Mouse (Mus musculus) C2C12 (cell line): ENCODE data around the gene Lpcat1. TPM values are rescaled to one million over a fixed set of nuclear protein-coding genes. Genes with fewer than 3 reads are reported as not detected.

Source experiments
- H3K27me3 ChIP-seq: one replicate; pipeline ENCODE4 v1.6.1; 2011; ENCODE audit not compliant: control insufficient read depth, insufficient read depth, insufficient read length
- H3K36me3 ChIP-seq: one replicate; pipeline ENCODE4 v1.6.1; 2011; ENCODE audit not compliant: control insufficient read depth, insufficient read depth
- H3K4me3 ChIP-seq: one replicate; pipeline ENCODE4 v1.5.1; 2011; ENCODE audit warnings: mild to moderate bottlenecking, control low read depth; ENCODE audit not compliant: poor library complexity, insufficient read depth, severe bottlenecking
- H3K79me2 ChIP-seq: one replicate; pipeline ENCODE4 v1.6.1; 2011; ENCODE audit not compliant: control insufficient read depth, insufficient read depth
- H3K79me3 ChIP-seq: one replicate; pipeline ENCODE4 v1.6.1; 2011; ENCODE audit warnings: low read depth, control low read depth
- H3ac ChIP-seq: one replicate; pipeline ENCODE3; 2011; ENCODE audit warnings: low read depth; ENCODE audit not compliant: control insufficient read depth, insufficient read length
- CEBPB ChIP-seq: IDR thresholded peaks from one replicate; pipeline ENCODE4 v1.6.1; 2011; ENCODE audit warnings: low read depth, mild to moderate bottlenecking, control low read depth, moderate library complexity
- CTCF ChIP-seq: IDR thresholded peaks from one replicate; pipeline ENCODE4 v1.5.1; 2011; ENCODE audit not compliant: control insufficient read depth, insufficient read depth, insufficient read length
- FOSL1 ChIP-seq: IDR thresholded peaks from one replicate; pipeline ENCODE4 v1.8.0; 2011; ENCODE audit warnings: mild to moderate bottlenecking, low read length; ENCODE audit not compliant: poor library complexity, insufficient read depth, severe bottlenecking
- MAX ChIP-seq: IDR thresholded peaks from one replicate; pipeline ENCODE4 v1.6.1; 2011; ENCODE audit warnings: mild to moderate bottlenecking, control low read depth
- MYOD1 ChIP-seq: IDR thresholded peaks from one replicate; pipeline ENCODE4 v1.6.1; 2011; ENCODE audit warnings: low read depth; ENCODE audit not compliant: control insufficient read depth, insufficient read length
- MYOG ChIP-seq: IDR thresholded peaks from one replicate; pipeline ENCODE4 v1.6.1; 2011; ENCODE audit not compliant: control insufficient read depth, insufficient read length; ENCODE audit errors: extremely low read depth
- USF1 ChIP-seq: IDR thresholded peaks from one replicate; pipeline ENCODE4 v1.6.1; 2011; ENCODE audit warnings: low read depth, mild to moderate bottlenecking, control low read depth, moderate library complexity
- polyA plus RNA-seq: library from polyadenylated mRNA; unstranded; fragments of >200 nt; fragmentation: generic; extraction: Trizol; gene quantifications from one replicate; pipeline ENCODE4 v1.2.1, GENCODE M21; 2012; ENCODE audit warnings: missing spikeins

Lpcat1 gene
- polyA plus RNA-seq, 1 experiment, result 22.5 TPM

DNA sequence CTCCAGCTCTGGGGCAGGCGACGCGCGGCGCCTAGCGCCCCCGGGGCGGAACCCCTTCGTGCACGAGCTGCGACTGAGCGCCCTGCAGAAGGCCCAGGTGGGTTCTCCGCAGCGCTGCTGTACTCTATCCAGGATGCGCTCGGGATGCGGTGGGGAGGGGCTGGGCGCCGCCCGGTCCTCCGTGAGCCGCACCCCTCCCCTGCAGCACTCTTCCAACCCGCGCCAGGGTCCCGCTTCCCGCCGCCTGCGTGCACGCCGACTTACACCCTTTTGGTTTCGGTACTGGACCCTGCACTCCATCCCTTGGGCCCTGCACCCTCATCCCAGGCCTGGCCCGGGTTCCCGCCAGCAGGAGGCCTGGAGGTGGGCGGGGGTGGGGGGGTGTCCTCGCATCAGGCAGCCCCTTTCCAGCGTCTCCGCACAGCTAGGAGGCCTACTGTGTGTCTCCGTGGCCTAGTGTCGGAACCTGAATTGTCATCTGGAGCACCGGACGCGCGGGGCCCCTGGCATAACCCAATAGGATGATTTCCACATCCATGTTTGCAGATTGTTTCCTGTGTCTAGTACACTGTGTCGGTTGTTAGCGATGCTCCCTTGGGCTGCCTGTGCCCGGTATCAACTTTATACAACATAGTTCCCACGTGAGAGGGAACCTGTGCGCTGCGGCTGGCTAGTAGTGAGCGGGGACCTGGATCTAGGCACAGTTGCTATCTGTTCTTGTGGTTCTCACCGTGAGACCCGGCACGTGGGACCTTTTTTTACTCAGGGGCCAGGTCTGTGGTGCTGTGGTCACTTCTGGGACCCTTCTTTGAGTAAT lies 632 bp downstream of the Lpcat1 start:
- peaks cover 54% of the 10 kb centered on the region for H3K79me2 ChIP-seq
- peaks cover 42% of the 10 kb centered on the region for H3K79me3 ChIP-seq
- H3K4me3 ChIP-seq, result peak overlapping the region; percentile 65
- H3K27me3 ChIP-seq, result no peaks in the 10 kb centered on the region
- H3K36me3 ChIP-seq, result no peaks in the 10 kb centered on the region
- TF ChIP-seq USF1 (no peak), CEBPB (no peak), MYOG (no peak), MYOD1 (no peak), MAX (no peak), CTCF (no peak), FOSL1 (no peak)
- H3ac ChIP-seq, result peak overlapping the region; percentile 82

DNA sequence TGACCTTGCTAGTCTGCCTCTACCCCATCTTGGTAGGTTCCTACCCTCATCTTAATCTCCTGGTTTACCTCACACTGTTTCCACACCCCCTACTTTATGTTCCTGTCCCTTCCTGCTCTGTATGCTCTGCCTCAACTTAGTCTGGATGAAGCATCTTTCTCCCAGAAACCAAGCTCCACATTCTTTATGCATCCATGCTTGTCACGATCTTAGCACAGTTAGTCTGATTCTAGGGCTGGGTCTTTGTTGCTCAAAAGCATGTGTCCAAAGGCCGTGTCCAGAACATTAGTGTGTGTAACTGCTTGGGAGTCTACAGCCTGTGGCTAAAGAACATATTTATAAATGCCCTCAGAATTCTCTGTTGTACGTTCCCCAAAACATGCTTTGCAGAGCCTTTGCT lies 1.8 kb downstream of the Lpcat1 start:
- Histone ChIP-seq H3K36me3 (no peaks in the 10 kb centered on the region), H3K79me3 (peaks cover 53% of the 10 kb centered on the region), H3K4me3 (no peak overlapping the region), H3K79me2 (peaks cover 66% of the 10 kb centered on the region), H3K27me3 (no peaks in the 10 kb centered on the region), H3ac (no peak overlapping the region)
- no peak for TF ChIP-seq USF1
- TF ChIP-seq CEBPB, result no peak
- TF ChIP-seq MYOG, result no peak
- no peak for TF ChIP-seq CTCF
- TF ChIP-seq FOSL1, result no peak
- TF ChIP-seq MYOD1, result no peak
- TF ChIP-seq MAX, result no peak

DNA sequence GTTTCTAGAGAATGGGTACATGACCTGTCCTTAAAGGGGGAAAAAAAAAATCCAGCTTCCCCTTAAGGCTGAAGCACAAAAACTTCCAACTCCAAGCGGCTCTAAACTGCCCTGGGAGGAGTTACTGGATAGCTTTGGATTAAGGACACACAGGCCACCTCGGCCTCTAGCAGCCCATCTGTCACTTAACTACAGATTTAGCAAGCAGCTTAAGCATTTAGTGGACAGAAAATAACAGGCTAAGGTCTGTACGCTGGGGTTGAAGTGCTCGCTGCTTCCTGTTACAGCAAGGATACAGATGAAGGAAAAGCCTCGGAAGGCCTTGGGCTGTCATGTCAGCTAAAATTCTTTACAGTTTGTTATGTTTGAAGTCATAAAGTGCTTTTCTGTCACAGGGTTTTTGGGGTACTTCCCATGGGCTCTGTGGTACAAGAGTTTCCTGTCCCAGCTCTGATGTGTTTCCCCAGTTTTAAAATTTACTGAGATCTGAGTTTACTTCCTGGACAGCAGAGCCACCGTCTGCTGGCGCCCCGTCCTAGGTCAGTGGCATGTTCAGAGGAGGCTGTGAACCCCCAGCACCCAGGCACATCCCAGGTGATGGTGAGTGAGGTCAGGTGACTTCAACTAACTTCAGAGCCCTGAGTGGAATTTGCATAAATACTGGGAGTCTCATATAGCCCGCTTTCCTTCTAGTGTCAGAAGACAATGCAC lies 2.4 kb downstream of the Lpcat1 start:
- no peaks in the 10 kb centered on the region for H3K27me3 ChIP-seq
- no peaks in the 10 kb centered on the region for H3K36me3 ChIP-seq
- peaks cover 57% of the 10 kb centered on the region for H3K79me3 ChIP-seq
- H3K79me2 ChIP-seq, result peaks cover 72% of the 10 kb centered on the region
- no peak overlapping the region for H3K4me3 ChIP-seq
- TF ChIP-seq USF1, result no peak
- no peak for TF ChIP-seq MYOG
- TF ChIP-seq MYOD1, result no peak
- TF ChIP-seq MAX, result no peak
- TF ChIP-seq FOSL1, result no peak
- no peak for TF ChIP-seq CTCF
- no peak for TF ChIP-seq CEBPB
- no peak overlapping the region for H3ac ChIP-seq

DNA sequence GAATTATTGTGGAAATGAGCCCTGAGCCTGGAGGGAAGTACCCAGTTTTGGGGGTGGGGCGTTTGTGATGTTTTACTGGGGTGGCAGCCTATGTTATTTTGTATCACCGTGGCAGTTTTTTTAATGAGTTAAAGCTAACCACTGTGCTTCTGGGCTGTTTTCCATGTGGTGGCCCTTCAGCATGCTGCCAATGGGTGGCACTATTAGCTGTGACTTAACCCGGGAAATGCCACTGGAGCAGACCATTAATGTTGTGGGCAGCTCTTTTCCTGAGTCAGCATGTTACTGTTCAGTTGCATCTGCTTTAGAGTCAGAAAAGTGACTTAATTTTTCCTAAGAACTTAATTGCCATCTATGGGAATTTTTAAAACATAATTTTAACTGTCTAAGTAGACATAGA lies 5.5 kb downstream of the Lpcat1 start:
- Histone ChIP-seq H3K36me3 (no peaks in the 10 kb centered on the region), H3K27me3 (no peaks in the 10 kb centered on the region), H3K79me2 (peaks cover 100% of the 10 kb centered on the region), H3K4me3 (no peak overlapping the region), H3K79me3 (peaks cover 76% of the 10 kb centered on the region), H3ac (no peak overlapping the region)
- TF ChIP-seq MAX, result no peak
- no peak for TF ChIP-seq FOSL1
- no peak for TF ChIP-seq USF1
- no peak for TF ChIP-seq MYOD1
- no peak for TF ChIP-seq CTCF
- no peak for TF ChIP-seq MYOG

DNA sequence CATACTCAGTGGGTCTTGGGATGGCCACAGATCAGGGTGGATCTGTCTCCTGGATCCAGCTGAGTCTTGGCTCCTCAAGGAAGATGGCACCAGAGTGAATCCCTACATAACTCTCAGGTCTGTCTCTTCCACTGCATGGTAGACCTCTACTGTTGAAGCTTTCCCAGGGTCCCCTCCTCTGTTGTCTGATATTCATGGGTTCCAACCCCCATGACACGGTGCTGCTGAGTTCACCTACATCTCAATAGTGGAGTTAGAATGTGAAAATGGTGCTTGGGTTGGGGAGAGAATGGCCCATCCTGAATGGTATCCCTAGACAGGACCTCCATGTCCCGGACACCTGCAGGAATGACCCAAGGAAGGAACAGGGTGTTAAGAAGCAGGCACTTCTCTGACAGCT lies 6.7 kb downstream of the Lpcat1 start:
- Histone ChIP-seq H3ac (no peak overlapping the region), H3K27me3 (no peaks in the 10 kb centered on the region), H3K79me3 (peaks cover 77% of the 10 kb centered on the region), H3K4me3 (no peak overlapping the region), H3K36me3 (no peaks in the 10 kb centered on the region), H3K79me2 (peaks cover 100% of the 10 kb centered on the region)
- no peak for TF ChIP-seq MYOG
- TF ChIP-seq CTCF, result no peak

DNA sequence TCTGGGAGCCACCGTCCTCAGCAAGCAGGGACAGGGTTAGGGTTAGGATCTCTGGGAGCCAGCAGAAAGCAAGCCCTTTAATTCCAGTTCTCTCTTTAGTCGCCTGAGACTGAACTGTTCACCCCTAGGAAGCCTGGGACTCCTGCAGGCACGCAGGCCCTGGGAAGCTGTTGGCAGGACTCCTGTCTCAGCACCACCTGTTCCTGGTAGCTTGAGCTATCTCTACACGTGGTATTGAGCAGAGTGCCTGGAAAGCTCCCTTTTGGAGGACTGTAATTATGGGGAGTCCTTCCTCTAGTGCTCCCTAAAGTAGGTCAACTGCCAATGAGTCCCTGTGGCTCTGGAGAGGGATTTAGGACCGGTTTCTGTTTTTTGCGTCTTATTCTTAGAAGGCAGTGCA lies 7.2 kb downstream of the Lpcat1 start:
- Histone ChIP-seq H3K27me3 (no peaks in the 10 kb centered on the region), H3K79me2 (peaks cover 100% of the 10 kb centered on the region), H3K4me3 (no peak overlapping the region), H3K36me3 (no peaks in the 10 kb centered on the region), H3ac (no peak overlapping the region), H3K79me3 (peaks cover 78% of the 10 kb centered on the region)
- TF ChIP-seq MYOD1, result no peak
- TF ChIP-seq CEBPB, result no peak
